Mouse (Mus musculus) spleen, postnatal 36 days (tissue): ENCODE measurements around the gene Micu1.
A peak's percentile ranks its signal among the peaks of the same experiment; 100 is the strongest.

Experiments used
- DNase-seq, 2 experiments: peaks; one replicate each; pipeline ENCODE4 v3.0.0; 2022; ENCODE audit warnings: low spot score in 2 of 2, mixed read lengths in 1 of 2

The Micu1 gene

DNA sequence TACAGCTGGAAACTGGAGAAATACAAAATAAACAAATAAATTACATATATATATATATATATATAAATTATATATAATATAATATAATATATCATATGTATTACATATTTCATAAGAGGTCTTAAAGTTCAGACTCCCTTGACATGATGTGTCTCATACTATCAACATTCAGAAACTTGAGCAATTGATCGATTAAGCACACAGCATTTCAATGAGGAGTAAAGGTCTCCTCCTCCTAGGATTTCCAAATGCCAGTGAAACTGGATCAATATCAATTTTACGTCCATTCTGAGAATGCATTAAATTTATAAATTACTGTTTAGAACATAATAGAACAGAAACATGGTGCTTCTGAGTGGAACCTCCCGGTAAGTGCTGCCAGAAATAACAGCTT lies 71.9 kb downstream of the Micu1 start:
- no peak for DNase-seq

GRCm38 (mm10) chr10:59777246-59777645 lies 75.0 kb downstream of the Micu1 start:
- no peak for DNase-seq

DNA sequence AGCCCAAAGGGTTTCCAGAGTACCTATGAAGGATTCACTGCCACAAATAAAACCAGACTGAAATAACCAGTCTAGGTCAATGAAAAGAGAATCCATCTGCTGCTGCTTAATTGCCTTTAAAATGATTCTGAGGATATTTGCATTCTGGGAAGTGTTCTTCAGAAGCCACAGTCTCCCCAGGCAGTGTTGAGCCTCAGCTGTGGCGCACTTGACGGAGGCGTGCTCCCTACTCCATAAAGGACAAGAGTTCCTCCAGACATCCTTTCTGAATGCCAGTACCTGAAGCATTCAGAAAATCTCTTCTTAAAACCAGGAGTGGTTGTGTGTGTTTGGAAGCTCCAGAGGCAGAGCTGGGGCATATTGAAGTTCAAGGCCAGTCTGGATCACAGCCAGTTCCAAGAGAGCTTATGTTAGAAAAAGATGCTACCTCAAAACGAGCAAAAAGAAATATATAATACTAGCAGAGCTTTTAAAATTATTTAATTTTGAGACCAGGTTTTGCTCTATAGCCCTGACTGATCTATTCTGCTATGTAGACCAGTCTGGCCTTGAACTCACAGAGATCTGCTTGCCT lies 75.9 kb downstream of the Micu1 start:
- no peak for DNase-seq

GRCm38 (mm10) chr10:59780698-59781097 lies 78.4 kb downstream of the Micu1 start:
- DNase-seq: no peak

DNA sequence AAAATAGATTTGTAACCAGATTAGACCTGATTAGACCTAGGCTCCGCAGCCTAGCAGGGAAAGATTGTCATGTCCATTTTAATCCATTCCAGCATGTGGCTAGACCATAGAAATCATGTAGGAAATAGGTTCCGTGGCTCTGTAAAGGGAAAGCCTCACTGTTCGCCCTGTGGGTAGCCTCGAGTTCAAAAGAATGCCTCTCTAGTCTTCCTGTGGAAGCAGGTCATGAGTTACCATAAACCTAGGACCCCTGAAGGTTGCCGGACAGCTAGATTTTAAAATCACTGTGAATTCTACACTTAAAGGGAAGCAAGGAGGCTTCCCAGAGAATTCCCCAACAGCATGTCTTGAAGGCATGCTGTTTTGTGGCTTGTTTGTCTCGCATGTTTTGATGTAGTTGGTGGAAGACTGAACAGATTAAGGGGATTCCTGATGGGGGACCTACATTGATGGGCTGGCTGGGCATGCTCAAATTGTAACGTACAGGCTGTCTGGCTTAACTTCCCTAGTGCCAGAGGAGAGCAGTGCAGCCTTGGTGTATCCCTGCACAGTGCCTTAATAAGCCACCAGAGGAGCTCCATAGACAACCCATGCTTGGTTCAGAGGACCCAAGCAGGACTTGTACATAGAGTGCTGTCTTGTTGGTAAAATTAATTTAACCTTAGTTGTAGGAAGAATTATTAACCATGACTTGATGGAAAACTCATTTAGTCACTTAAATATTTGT lies 79.1 kb downstream of the Micu1 start:
- no peak for DNase-seq

- no peak for DNase-seq
Measured at GRCm38 (mm10) chr10:59784731-59785685, 82.7 kb downstream of the Micu1 start.

GRCm38 (mm10) chr10:59786289-59786688 lies 84.0 kb downstream of the Micu1 start:
- DNase-seq: no peak

- DNase-seq: no peak
Measured at GRCm38 (mm10) chr10:59787140-59787800, 85.0 kb downstream of the Micu1 start.

GRCm38 (mm10) chr10:59787870-59788269 lies 85.6 kb downstream of the Micu1 start:
- DNase-seq: no peak

DNA sequence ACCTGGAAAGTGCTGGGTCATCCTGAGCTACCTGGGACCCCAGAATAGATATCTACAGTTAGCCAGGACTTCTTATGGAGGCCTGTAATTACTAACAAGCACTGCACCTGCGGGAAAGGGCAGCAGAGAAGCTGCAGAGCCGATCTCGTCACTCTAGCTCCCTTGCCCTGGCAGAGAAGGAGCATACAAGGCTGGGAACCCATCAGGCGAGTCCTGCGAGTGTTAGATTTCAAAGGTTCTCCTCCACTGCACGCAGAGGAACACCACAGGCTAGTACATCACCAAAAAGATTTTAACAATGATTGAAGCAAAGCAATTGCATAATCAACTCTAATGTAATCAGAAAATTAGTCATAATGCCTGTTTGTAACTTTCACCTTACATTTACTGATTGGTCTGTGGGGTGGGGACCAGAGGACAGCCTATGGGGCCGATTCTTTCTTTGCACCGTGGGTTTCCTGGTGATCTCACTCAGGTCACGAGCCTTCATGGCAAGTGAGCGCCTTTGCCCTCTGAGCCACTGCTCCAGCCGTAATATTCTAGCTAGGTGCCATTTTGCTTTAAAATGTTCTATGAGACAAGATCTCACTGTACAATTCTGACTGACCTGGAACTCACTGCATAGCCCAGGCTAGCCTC lies 88.1 kb downstream of the Micu1 start:
- DNase-seq: no peak

DNA sequence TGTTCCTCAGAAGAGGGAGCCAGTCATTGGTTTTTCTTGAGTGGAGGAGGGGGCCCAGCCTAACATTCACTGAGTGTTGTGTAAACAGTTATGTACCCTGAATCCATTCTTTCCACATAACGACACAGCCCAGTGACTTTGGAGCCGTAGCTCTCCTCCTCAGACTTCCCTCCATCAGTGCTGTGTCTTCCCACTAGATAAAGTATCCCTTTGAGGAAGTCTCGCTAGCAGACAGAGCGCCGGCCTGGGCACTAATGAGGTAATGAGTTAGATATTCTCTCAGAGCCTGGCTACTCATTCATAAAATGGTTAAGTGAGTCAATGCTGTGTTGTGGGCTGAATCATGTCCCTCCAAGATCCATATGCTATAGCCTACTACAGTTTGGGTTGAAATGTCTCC lies 89.6 kb downstream of the Micu1 start:
- no peak for DNase-seq

- no peak for DNase-seq
Measured at GRCm38 (mm10) chr10:59792575-59793176, 90.4 kb downstream of the Micu1 start.

DNA sequence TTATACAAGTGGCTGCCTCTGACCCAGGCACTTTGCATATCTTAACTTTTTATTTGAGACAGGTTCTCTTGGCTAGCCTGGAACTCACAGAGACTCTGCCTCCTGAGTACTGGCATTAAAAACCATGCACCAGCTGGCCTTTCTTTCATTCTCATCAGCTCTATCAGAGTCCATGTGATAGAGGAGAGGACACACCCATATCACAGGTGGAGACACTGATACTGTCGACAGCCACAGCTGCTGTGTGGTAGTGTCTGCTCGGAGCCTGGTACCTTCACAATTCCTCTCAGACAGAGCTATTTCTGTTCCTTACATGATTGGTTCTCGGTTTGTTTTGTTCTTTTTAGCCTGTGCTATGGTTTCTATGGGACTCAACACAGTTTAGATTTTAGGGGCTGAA lies 91.2 kb downstream of the Micu1 start:
- DNase-seq: peak in 1 of 2 experiments; percentile 9

DNA sequence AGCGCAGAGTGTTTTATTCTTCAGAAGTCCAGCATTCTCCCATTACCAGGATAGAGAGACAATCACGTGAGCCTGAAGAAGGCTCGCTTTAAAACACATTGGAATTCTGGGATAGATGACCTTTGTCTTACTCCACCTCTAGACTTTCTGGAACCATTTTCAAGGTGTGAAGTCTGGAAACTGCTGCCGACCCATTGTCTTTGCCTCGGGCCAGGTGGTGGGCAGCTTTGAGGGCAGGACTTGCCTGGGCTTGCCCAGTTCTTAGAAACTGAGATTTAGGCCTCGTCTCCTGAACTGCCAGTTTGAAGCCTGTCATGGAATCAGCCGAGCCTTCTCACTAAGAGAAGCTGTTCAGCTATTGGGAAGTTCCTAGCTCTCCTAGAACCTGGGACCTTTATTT lies 92.8 kb downstream of the Micu1 start:
- no peak for DNase-seq

DNA sequence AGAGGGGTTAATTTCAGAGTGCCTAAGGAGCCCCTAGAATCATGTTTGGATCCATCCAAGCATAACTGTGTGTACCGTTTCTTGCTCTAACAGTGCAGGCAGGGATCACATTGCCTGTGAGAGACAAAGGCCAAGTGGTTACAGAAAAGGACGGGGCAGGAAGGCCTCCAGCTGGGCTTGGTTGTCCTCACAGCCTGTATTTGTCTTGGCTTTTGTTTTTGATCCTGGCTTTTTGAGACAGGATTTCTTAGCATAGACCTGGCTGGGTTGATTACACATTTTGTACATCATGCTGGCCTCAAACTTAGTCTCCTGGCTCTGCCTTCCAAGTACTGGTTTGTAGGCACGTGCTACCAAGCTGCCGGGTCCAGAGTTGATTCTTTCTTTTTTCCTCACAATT lies 93.6 kb downstream of the Micu1 start:
- DNase-seq: no peak

GRCm38 (mm10) chr10:59798371-59798770 lies 96.1 kb downstream of the Micu1 start:
- DNase-seq: no peak

DNA sequence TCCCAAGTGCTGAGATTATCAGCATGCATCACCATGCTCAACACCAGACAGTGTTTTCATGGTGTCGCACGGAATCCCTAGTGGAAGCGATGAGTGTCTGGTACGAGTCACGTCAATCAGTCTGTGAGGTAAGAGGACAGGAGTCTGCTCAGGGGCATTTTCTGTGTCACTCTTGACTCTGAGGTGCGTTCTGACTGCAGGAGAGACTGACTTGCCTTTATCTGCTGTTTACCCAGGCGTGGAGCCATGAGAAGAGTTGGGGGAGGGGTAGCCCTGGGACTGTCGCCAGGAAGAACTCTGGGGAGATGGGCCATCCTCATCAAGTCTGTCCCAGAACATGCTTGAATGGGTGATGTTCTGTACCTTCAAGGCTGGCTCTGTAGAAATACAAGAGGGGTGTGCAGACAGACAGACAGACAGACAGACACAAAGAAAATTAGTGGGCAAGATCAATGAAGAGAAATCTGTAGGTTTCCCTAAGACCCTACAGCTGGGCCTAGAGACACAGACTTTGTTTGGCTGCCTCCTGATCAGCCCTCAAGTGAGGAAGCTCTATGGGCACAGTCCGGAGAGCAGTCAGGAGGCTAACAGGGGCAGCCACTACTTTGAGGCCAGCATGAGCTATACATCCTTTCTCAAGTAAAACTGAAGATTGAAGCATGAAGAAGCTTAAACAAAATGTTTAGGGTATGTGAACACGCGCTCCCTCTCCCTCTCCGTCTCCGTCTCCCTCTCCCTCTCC lies 97.2 kb downstream of the Micu1 start:
- DNase-seq: no peak

- DNase-seq: no peak
Measured at GRCm38 (mm10) chr10:59800159-59800558, 97.9 kb downstream of the Micu1 start.

GRCm38 (mm10) chr10:59800826-59801501 lies 98.7 kb downstream of the Micu1 start:
- DNase-seq: peak; percentile 17 to 37

- no peak for DNase-seq
Measured at GRCm38 (mm10) chr10:59808677-59809076, 106.4 kb downstream of the Micu1 start.
